Mouse (Mus musculus) kidney, adult 2 months (tissue): ENCODE measurements around the gene Fam222a. TPM values are rescaled to one million over a fixed set of nuclear protein-coding genes. Genes with fewer than 3 reads are reported as not detected.

Experiments
- DNase-seq: peaks from one replicate; pipeline ENCODE4 v3.0.0; 2021
- H3K27ac ChIP-seq: fragments of 200-500 bp; 2 replicates; pipeline ENCODE4 v1.5.1; 2012; ENCODE audit warnings: low read depth, low read length, control low read depth, inconsistent platforms; ENCODE audit not compliant: insufficient read depth
- H3K27me3 ChIP-seq: fragments of 200-500 bp; replicated peaks from 2 replicates; pipeline ENCODE4 v1.6.1; 2012; ENCODE audit warnings: mild to moderate bottlenecking, moderate library complexity, low read length, inconsistent platforms; ENCODE audit not compliant: control insufficient read depth, insufficient read depth
- H3K36me3 ChIP-seq: fragments of 200-500 bp; 2 replicates; pipeline ENCODE4 v1.6.1; 2012; ENCODE audit warnings: mild to moderate bottlenecking, moderate library complexity, low read length, inconsistent platforms; ENCODE audit not compliant: control insufficient read depth, insufficient read depth
- H3K4me1 ChIP-seq: fragments of 200-500 bp; 2 replicates; pipeline ENCODE4 v1.6.1; 2011; ENCODE audit warnings: low read length; ENCODE audit not compliant: control insufficient read depth, insufficient read depth
- H3K4me3 ChIP-seq: fragments of 200-500 bp; 2 replicates; pipeline ENCODE4 v1.5.1; 2011; ENCODE audit warnings: mild to moderate bottlenecking, low read depth, low read length, control low read depth; ENCODE audit not compliant: insufficient read depth
- CTCF ChIP-seq: fragments of 200-500 bp; conservative IDR thresholded peaks from 2 replicates; pipeline ENCODE4 v1.5.1; 2011; ENCODE audit warnings: low read depth, mild to moderate bottlenecking, control low read depth, low read length, moderate library complexity, mixed read lengths; ENCODE audit not compliant: insufficient read depth, insufficient read length
- POLR2A ChIP-seq: fragments of 200-500 bp; IDR thresholded peaks from one replicate; pipeline ENCODE4 v1.6.1; 2011; ENCODE audit warnings: low read depth, low read length, control low read depth
- WGBS: fragments of 180-500 bp; shearing (Covaris S2); methylation state at CpG from one replicate; pipeline ENCODE4 v1.1.7; 2018; 5-methylcytosine and 5-hydroxymethylcytosine counted together
- polyA plus RNA-seq: library from polyadenylated mRNA; depleted of rRNA; stranded (reverse); fragments of >200 nt; gene quantifications from 2 replicates; pipeline ENCODE4 v1.2.3, GENCODE M21; 2012; rRNA removed

Fam222a gene
- polyA plus RNA-seq, 1 experiment, result 4.9 TPM

DNA sequence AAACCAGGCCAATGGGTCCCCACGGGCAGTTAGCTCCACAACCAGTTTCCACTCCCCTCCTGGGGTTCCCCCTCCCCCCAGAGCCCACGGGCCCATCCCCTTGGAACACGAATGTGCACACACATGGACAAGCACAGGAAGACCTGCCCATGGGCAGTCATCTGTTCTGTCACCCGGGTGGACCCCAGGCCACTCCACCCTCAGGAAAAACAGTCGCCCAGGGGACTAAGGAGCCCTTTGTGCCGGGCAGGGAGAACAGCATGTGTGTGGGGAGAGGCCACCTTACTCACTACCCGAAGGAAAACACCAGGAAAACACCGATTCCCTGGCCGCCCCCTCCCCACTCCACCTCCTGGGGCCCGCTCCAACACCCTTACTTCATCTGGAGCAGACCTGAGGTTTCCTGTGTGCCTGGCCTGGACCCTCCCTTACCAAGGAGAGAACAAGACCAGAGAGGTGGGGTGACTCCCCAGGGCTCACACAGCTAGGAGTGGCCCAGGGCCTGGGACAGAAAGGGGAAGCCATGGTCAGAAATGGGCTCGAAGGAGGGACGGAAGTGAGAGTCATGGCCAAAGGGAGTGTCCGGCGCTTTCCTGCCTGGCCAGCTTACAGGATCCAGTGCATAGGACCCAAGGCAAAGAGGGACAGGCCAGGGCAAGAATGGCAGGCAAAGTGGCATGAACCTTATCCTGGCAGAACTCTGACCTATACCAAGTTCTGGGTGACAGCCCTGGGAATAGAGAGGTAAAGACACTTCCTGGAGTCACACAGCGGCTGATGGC, 86.0 kb downstream of the Fam222a start:
- peak; percentile 33 for DNase-seq
- 51% methylated on average over 15 of the region's 15 CpGs for WGBS
- no peak overlapping the region for H3K27ac ChIP-seq

DNA sequence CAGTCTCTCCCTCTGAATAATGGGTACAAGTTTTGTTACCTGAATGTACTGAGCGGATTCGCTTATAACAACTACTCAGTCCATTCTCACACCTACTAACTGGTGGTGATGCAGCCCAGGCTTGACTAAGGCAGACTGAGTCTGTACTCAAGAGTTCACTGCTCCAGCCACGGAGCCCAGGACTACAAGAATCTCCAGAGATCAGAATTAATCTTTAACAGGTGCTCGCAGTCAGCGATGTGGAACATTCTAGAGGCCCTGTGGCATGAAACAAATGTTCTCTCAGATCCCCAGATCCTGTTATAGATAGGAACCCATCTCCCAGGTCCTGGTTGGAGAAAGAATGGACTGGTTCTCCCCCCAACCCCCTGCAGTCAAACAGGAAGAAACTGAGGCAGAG, 87.9 kb downstream of the Fam222a start:
- Histone ChIP-seq H3K27me3 (no peaks in the 10 kb centered on the region), H3K4me3 (no peak overlapping the region), H3K36me3 (no peaks in the 10 kb centered on the region), H3K4me1 (peaks cover 33% of the 10 kb centered on the region), H3K27ac (peak overlapping the region; percentile 75)
- DNase-seq, result peak; percentile 90
- TF ChIP-seq POLR2A, result no peak
- no peak for TF ChIP-seq CTCF
- 45% methylated on average over 5 of the region's 5 CpGs for WGBS

More for the DNA sequence above, 86.0 kb downstream of the Fam222a start:
- Histone ChIP-seq H3K4me1 (peaks cover 38% of the 10 kb centered on the region), H3K4me3 (no peak overlapping the region), H3K36me3 (no peaks in the 10 kb centered on the region), H3K27me3 (no peaks in the 10 kb centered on the region)
- no peak for TF ChIP-seq CTCF
- TF ChIP-seq POLR2A, result no peak

DNA sequence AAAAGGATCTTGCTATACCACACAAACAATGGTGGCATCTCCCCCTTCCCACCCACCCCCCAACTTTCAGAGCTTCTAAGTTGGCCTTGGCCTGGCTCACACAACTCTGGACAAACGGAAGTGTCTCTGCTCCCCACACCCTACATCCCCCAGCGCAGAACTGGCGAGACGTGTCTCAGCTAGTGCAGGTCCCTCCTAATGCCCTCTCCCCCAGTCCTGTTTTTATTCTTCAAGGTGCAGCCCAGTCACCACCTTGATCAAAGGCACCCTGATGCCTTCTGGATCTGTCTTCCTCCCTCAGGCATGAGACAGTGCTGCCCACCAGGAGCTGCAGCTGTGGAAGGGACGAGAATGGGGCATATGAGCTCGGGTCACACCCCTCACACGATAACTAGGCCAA, 88.5 kb downstream of the Fam222a start:
- H3K4me3 ChIP-seq, result no peak overlapping the region
- H3K4me1 ChIP-seq, result peaks cover 29% of the 10 kb centered on the region
- TF ChIP-seq POLR2A (no peak), CTCF (no peak)
- H3K27ac ChIP-seq, result peak overlapping the region; percentile 75
- H3K36me3 ChIP-seq, result no peaks in the 10 kb centered on the region
- no peaks in the 10 kb centered on the region for H3K27me3 ChIP-seq
- WGBS, result 64% methylated on average over 7 of the region's 7 CpGs
- no peak for DNase-seq

DNA sequence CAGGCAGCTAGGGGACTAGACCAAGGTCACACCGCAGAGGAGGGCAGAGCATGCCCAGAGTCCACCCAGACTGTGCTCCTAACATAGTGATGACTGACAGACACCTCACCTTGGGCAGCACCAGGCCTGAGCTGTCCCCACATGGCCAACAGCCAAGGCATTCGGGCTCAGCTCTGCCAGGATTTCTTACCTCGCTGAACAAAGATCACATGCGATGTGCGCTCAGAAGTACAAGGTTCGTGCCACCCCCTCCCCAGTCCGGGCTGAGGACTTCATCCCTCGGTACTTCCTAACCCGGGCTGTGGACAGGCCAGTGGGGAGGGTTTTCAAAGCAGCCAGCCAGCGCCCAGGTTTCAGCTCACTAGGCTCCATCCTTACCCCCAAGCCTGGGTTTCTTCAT, 89.6 kb downstream of the Fam222a start:
- H3K27me3 ChIP-seq, result no peaks in the 10 kb centered on the region
- no peak for TF ChIP-seq POLR2A
- TF ChIP-seq CTCF, result no peak
- peak; percentile 96 for DNase-seq
- H3K27ac ChIP-seq, result peak overlapping the region; percentile 91
- H3K4me3 ChIP-seq, result peak overlapping the region; percentile 93
- WGBS, result 23% methylated on average over 10 of the region's 10 CpGs
- no peaks in the 10 kb centered on the region for H3K36me3 ChIP-seq
- H3K4me1 ChIP-seq, result peaks cover 27% of the 10 kb centered on the region

DNA sequence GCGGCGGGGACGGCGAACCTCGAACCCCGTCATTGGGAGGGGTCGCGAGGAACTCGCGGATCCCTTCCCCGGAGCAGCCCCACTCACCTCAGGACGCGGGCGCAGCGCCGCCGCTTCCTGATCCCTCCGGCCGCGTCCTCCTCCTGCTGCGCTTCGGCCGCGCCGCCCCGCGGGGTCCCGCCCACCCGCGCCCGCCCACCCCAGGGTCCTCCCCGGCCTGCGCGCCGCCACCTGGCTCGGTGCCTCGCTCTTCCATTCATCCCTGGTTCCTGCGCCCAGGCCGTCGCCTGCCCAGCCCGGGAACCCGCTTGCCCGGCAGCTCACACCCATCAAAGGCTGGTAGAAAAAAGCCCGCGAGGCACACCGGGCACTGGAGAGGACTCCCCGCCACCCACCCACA, 90.4 kb downstream of the Fam222a start, which contains the start of gene Trpv4:
Trpv4 (minus strand) TSS at position 167 of the 400 bp plus-strand sequence.
- peak within 1 kb of the TSS; percentile 91 for H3K27ac ChIP-seq
- TF ChIP-seq CTCF (no peak), POLR2A (no peak)
- under 1% methylated on average over 46 of the region's 47 CpGs for WGBS
- no peaks in the 10 kb centered on the region for H3K36me3 ChIP-seq
- peaks cover 27% of the 10 kb centered on the region for H3K4me1 ChIP-seq
- peak within 1 kb of the TSS; percentile 93 for H3K4me3 ChIP-seq
- DNase-seq, result peak; percentile 76
- H3K27me3 ChIP-seq, result no peaks in the 10 kb centered on the region

DNA sequence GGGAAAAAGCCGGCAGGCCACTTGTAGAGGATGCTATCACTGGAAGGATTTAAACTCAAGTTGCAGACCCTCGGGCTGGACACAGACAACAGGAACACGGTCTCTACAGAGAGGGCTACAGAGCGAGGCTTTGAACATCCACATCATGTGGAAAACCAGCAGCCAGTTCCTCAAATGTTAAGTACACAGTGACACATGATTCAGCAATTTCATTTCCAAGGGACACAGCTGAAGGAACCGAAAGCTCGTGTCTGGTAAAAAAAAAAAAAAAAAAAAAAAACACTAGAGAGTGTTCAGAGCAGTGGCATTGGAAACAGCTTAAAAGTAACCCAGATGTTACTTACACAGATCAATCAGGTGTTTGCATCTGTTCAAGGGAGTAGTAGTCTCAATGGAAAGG, 93.2 kb downstream of the Fam222a start:
- WGBS, result 65% methylated on average over 6 of the region's 6 CpGs
- TF ChIP-seq CTCF (no peak), POLR2A (no peak)
- no peak for DNase-seq

More for the DNA sequence above, 93.2 kb downstream of the Fam222a start:
- H3K36me3 ChIP-seq, result no peaks in the 10 kb centered on the region
- peaks cover 11% of the 10 kb centered on the region for H3K4me1 ChIP-seq
- no peak overlapping the region for H3K4me3 ChIP-seq
- no peaks in the 10 kb centered on the region for H3K27me3 ChIP-seq
- H3K27ac ChIP-seq, result no peak overlapping the region

Other genes with a start within 250 kb of the Fam222a start
- gene Kctd10, start 187.5 kb upstream of the Fam222a start, polyA plus RNA-seq, result 63.5 and 63.8 TPM in 2 replicates
- 70.9 and 81.9 TPM in 2 replicates for gene Ube3b, start 187.4 kb upstream of the Fam222a start, polyA plus RNA-seq
- 16.9 and 18.7 TPM in 2 replicates for gene Mmab, start 124.0 kb upstream of the Fam222a start, polyA plus RNA-seq
- gene Mvk, start 123.7 kb upstream of the Fam222a start, polyA plus RNA-seq, result 25.2 and 27.0 TPM in 2 replicates
- 127 and 164 TPM in 2 replicates for gene Trpv4, start 90.4 kb downstream of the Fam222a start, polyA plus RNA-seq
- gene Gltp, start 123.0 kb downstream of the Fam222a start, polyA plus RNA-seq, result 89.1 and 95.7 TPM in 2 replicates
- 11.4 and 12.1 TPM in 2 replicates for gene Tchp, start 139.7 kb downstream of the Fam222a start, polyA plus RNA-seq
- 47.7 and 51.6 TPM in 2 replicates for gene Ankrd13a, start 206.7 kb downstream of the Fam222a start, polyA plus RNA-seq
- 30.5 and 32.3 TPM in 2 replicates for gene Git2, start 207.5 kb downstream of the Fam222a start, polyA plus RNA-seq